Mouse (Mus musculus): Measurements from ENCODE around the gene S100a10. TPM values are rescaled to one million over a fixed set of nuclear protein-coding genes. Genes with fewer than 3 reads are reported as not detected.
A peak's percentile ranks its signal among the peaks of the same experiment; 100 is the strongest.

S100a10 gene
- polyA plus RNA-seq, 2 experiments = 328 to 691 TPM

DNA sequence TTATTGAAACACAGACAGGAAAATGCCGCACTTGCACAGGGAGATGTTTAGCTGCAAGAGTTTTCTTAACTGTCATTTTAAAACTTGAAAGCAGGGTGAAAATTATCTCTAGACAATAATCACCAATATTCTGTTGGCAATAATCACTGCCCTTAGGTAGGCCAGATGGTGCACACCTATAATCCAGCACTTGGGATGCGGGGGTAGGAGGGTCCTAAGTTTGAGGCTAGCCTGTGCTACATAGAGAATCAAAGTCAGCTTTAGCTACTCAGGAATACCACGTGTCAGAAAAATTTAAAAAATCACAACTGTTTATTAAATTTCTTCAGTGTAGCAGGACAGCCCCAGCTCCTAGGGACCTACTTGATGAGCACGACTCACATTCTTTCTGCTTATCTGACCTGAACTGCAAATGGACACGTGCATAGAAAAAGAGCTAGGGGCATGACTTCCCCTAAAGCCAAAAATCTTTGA lies 35.0 kb upstream of the S100a10 start:
- Histone ChIP-seq H3K4me1 (ENCODE audit: control insufficient read depth, insufficient read depth, low read length) (peaks cover 10% of the 10 kb centered on the region), H3K9me3 (ENCODE audit: control insufficient read depth, low read length) (no peaks in the 10 kb centered on the region), H3K4me3 (replicated peaks; ENCODE audit: low read length) (peak overlapping the region; percentile 72), H3K9ac (ENCODE audit: low read depth, low read length, severe bottlenecking) (peak overlapping the region; percentile 87; the same call in 1 of the 2 replicates), H3K27me3 (ENCODE audit: control insufficient read depth, insufficient read depth, low read length) (no peaks in the 10 kb centered on the region), H3K4me2 (replicated peaks; ENCODE audit: low read depth, low read length, severe bottlenecking) (peak overlapping the region; percentile 55), H3K36me3 (ENCODE audit: control insufficient read depth, insufficient read depth, low read length) (0 out of 2 replicates have a peak, but pooled peaks cover 7% of the 10 kb centered on the region), H3K27ac (replicated peaks; ENCODE audit: low read depth, low read length) (peak overlapping the region; percentile 96; the same call in 1 of the 2 replicates)
- 53% methylated on average over 5 of the region's 5 CpGs for WGBS
- TF ChIP-seq POLR2A (IDR thresholded peaks at IDR 0.05; ENCODE audit: borderline replicate concordance, extremely low read depth, insufficient read depth, insufficient read length) = no peak
- ATAC-seq (ENCODE audit: low FRiP score, low read depth) = peak; percentile 3
- DNase-seq (ENCODE audit: low spot score) = no peak

DNA sequence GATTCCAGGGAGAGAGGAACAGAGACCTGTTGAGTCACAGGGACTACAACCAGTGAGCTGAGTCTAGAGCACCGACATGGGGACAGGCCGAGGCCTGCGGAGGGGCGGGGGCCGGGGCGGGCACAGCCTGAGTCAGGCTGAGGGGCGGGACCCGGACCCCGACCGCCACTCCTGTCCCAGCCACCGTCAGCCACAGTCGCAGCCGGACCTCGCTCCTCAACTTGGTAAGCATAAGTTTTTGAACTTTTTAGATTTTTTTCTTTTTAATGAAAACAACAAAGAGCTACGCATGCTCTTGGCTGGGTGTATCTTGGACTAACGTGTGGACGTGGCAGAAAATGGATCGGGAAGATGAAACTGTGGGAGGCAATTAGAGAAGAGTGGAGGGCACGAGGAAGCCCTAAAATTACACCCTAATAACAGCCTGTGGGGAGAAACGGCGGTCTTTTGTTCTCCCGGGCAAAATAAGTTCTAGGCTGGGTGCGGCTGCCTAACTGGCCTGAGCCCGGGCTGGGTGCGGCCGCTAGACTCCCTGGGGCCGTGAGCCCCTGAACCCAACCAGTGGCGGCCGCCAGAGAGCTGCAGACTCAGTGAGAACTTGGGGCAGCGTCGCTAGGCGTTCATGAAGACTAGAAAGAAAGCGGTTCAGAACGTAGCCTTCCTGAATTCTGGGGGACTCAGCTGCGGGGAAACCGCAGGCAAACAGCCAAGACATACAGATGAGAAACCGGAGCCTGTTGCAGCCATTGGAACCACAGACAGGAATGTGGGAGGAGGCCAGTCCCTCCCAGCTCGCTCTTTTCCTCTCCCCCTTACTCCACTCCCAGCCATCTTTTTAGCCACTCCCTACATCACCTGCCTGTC lies 34.3 kb upstream of the S100a10 start, which contains the start of gene S100a11:
Gene S100a11 (plus strand): TSS at position 159 of the 864 bp plus-strand sequence.
- peak within 1 kb of the TSS; percentile 55 for H3K4me2 ChIP-seq (replicated peaks; ENCODE audit: low read depth, low read length, severe bottlenecking)
- peak within 1 kb of the TSS; percentile 96 for H3K27ac ChIP-seq (replicated peaks; ENCODE audit: low read depth, low read length)
- peak; percentile 91 for DNase-seq (ENCODE audit: low spot score)
- H3K36me3 ChIP-seq (ENCODE audit: control insufficient read depth, insufficient read depth, low read length) = peaks cover 10% of the 10 kb centered on the region; the same call in 1 of the 2 replicates
- WGBS = 2% methylated on average over 36 of the region's 38 CpGs
- peak; percentile 92 for ATAC-seq (ENCODE audit: low FRiP score, low read depth)
- H3K27me3 ChIP-seq (ENCODE audit: control insufficient read depth, insufficient read depth, low read length) = no peaks in the 10 kb centered on the region
- no peaks in the 10 kb centered on the region for H3K9me3 ChIP-seq (ENCODE audit: control insufficient read depth, low read length)
- peaks cover 10% of the 10 kb centered on the region for H3K4me1 ChIP-seq (ENCODE audit: control insufficient read depth, insufficient read depth, low read length)
- peak within 1 kb of the TSS; percentile 87 for H3K9ac ChIP-seq (ENCODE audit: low read depth, low read length, severe bottlenecking)
- peak within 1 kb of the TSS; percentile 72 for H3K4me3 ChIP-seq (replicated peaks; ENCODE audit: low read length)
- TF ChIP-seq POLR2A (IDR thresholded peaks at IDR 0.05; ENCODE audit: borderline replicate concordance, extremely low read depth, insufficient read depth, insufficient read length) = peak; percentile 90; the same call in 1 of the 2 replicates

DNA sequence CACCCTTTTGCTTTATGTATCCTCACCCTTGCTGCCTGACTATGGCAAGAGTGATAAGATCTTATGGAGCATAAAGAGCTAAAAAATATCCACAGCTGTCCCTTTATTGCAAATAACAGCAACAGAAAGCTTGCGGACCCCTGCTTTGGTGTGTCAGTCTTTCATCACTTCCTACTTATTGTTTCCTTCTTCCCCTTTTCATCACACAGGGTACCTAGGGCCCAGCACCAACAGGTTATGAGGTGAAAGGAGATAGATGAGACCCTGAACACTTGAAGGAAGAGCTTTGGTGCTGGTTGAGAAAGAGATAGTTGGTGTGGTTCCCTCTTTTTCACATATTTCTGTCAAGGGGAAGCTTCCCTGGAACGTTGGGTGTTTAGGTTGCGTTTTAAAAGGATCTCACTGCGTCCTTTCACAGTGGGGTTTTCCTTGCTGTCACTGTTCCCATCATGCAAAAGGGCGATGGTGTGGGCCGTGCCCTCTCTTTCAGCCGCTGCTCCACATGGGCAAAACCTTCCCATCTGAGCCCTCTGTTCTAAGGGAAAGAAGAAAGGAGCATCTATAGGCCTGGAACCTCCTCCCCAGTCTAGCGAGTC lies 33.3 kb upstream of the S100a10 start:
- Histone ChIP-seq H3K4me3 (replicated peaks; ENCODE audit: low read length) (peak overlapping the region; percentile 72), H3K9me3 (ENCODE audit: control insufficient read depth, low read length) (no peaks in the 10 kb centered on the region), H3K4me2 (replicated peaks; ENCODE audit: low read depth, low read length, severe bottlenecking) (peak overlapping the region; percentile 55), H3K27ac (replicated peaks; ENCODE audit: low read depth, low read length) (no peak overlapping the region), H3K36me3 (ENCODE audit: control insufficient read depth, insufficient read depth, low read length) (peaks cover 20% of the 10 kb centered on the region), H3K9ac (ENCODE audit: low read depth, low read length, severe bottlenecking) (no peak overlapping the region), H3K4me1 (ENCODE audit: control insufficient read depth, insufficient read depth, low read length) (peaks cover 10% of the 10 kb centered on the region), H3K27me3 (ENCODE audit: control insufficient read depth, insufficient read depth, low read length) (no peaks in the 10 kb centered on the region)
- WGBS = 88% methylated on average over 8 of the region's 8 CpGs
- no peak for ATAC-seq (ENCODE audit: low FRiP score, low read depth)
- DNase-seq (ENCODE audit: low spot score) = no peak
- TF ChIP-seq POLR2A (IDR thresholded peaks at IDR 0.05; ENCODE audit: borderline replicate concordance, extremely low read depth, insufficient read depth, insufficient read length) = no peak

DNA sequence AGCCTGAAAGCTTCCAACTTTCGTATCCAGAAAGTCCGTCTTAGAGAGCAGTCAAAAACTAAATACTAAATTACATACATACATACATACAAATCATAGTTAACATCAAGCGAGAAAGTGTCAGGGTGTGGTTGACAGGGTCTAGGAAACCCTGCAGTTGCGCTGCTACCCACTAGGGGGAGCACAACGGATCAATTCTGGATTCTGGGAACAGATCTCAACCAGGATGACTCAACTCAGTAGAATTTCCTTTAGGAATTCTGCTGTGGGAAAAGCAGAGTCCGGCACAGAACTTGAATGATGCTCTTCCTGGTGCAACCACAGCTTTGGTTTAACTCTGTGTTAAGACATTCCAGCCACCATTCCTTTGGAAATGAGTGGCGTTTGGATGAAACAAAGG lies 32.3 kb upstream of the S100a10 start:
- Histone ChIP-seq H3K27me3 (ENCODE audit: control insufficient read depth, insufficient read depth, low read length) (no peaks in the 10 kb centered on the region), H3K4me1 (ENCODE audit: control insufficient read depth, insufficient read depth, low read length) (peaks cover 10% of the 10 kb centered on the region), H3K9me3 (ENCODE audit: control insufficient read depth, low read length) (no peaks in the 10 kb centered on the region), H3K9ac (ENCODE audit: low read depth, low read length, severe bottlenecking) (no peak overlapping the region), H3K36me3 (ENCODE audit: control insufficient read depth, insufficient read depth, low read length) (peaks cover 31% of the 10 kb centered on the region), H3K27ac (replicated peaks; ENCODE audit: low read depth, low read length) (no peak overlapping the region), H3K4me2 (replicated peaks; ENCODE audit: low read depth, low read length, severe bottlenecking) (no peak overlapping the region), H3K4me3 (replicated peaks; ENCODE audit: low read length) (no peak overlapping the region)
- 49% methylated on average over 7 of the region's 7 CpGs for WGBS
- TF ChIP-seq POLR2A (IDR thresholded peaks at IDR 0.05; ENCODE audit: borderline replicate concordance, extremely low read depth, insufficient read depth, insufficient read length) = no peak
- peak; percentile 76 for DNase-seq (ENCODE audit: low spot score)
- ATAC-seq (ENCODE audit: low FRiP score, low read depth) = no peak

DNA sequence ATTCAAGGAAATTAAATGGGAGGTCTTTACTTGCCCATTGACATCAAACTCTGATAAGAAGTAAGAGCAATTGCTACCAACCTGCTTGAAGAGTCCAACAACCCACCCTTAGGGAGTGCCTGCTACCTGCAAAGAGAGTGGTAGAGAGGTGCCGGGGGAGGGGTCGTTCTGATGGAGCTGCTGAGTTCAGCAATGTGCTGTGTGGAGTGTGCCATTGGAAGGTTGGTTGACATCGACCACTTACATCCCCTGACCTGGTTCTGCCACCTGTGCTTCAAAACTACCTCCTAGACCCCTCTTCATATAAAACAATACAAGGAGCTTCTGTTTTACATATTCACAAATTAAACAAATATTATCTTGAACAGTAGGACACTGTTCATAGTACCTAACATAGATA lies 27.6 kb upstream of the S100a10 start:
- ATAC-seq (ENCODE audit: low FRiP score, low read depth) (no peak), DNase-seq (ENCODE audit: low spot score) (no peak)
- peaks cover 34% of the 10 kb centered on the region for H3K36me3 ChIP-seq (ENCODE audit: control insufficient read depth, insufficient read depth, low read length)
- 0 out of 2 replicates have a peak, but pooled peaks cover 3% of the 10 kb centered on the region for H3K4me1 ChIP-seq (ENCODE audit: control insufficient read depth, insufficient read depth, low read length)
- H3K9me3 ChIP-seq (ENCODE audit: control insufficient read depth, low read length) = no peaks in the 10 kb centered on the region
- no peak overlapping the region for H3K27ac ChIP-seq (replicated peaks; ENCODE audit: low read depth, low read length)
- no peaks in the 10 kb centered on the region for H3K27me3 ChIP-seq (ENCODE audit: control insufficient read depth, insufficient read depth, low read length)
- no peak overlapping the region for H3K9ac ChIP-seq (ENCODE audit: low read depth, low read length, severe bottlenecking)
- TF ChIP-seq POLR2A (IDR thresholded peaks at IDR 0.05; ENCODE audit: borderline replicate concordance, extremely low read depth, insufficient read depth, insufficient read length) = no peak
- H3K4me2 ChIP-seq (replicated peaks; ENCODE audit: low read depth, low read length, severe bottlenecking) = no peak overlapping the region
- no peak overlapping the region for H3K4me3 ChIP-seq (replicated peaks; ENCODE audit: low read length)
- WGBS = 83% methylated on average over 3 of the region's 3 CpGs
